Mouse (Mus musculus): ENCODE measurements around the gene Dctn2. TPM values are rescaled to one million over a fixed set of nuclear protein-coding genes. Genes with fewer than 3 reads are reported as not detected.

Dctn2 gene
- total RNA-seq, 2 experiments from 2014 or later = 166 to 167 TPM

GRCm38 (mm10) chr10:127327461-127328145 lies 61.4 kb downstream of the Dctn2 start:
- DNase-seq = no peak

GRCm38 (mm10) chr10:127330212-127330611 lies 64.0 kb downstream of the Dctn2 start:
- intact Hi-C loops (cut with DNase I) = no loop called here
- no peak for DNase-seq

More at GRCm38 (mm10) chr10:127327461-127328145, 61.4 kb downstream of the Dctn2 start:
- intact Hi-C loops (cut with DNase I) = no loop called here

Other genes with a start within 250 kb of the Dctn2 start
- 10 to 100 TPM; 53.1 to 66.2 TPM for gene Tsfm, start 235.5 kb upstream of the Dctn2 start, total RNA-seq (2021)
- gene Mettl1, start 225.0 kb upstream of the Dctn2 start, total RNA-seq (2021) = 1 to 10 TPM; 7.6 to 8.6 TPM
- under 1 TPM; 0.12 to 0.17 TPM for gene Eef1akmt3, start 224.9 kb upstream of the Dctn2 start, total RNA-seq (2021)
- gene Cyp27b1, start 218.1 kb upstream of the Dctn2 start, total RNA-seq (2021) = under 1 TPM; 0.22 to 0.29 TPM
- gene March9, start 206.2 kb upstream of the Dctn2 start, total RNA-seq (2021) = 1 to 10 TPM; 1.7 to 2.9 TPM
- 100 to 1,000 TPM; 154 to 196 TPM for gene Cdk4, start 202.8 kb upstream of the Dctn2 start, total RNA-seq (2021)
- 10 to 100 TPM; 50.0 to 53.8 TPM for gene Tspan31, start 196.1 kb upstream of the Dctn2 start, total RNA-seq (2021)
- gene Agap2, start 191.1 kb upstream of the Dctn2 start, total RNA-seq (2021) = 1 to 10 TPM; 5.5 to 8.3 TPM
- gene Os9, start 145.2 kb upstream of the Dctn2 start, total RNA-seq (2021) = 10 to 100 TPM; 36.7 to 37.8 TPM
- gene B4galnt1, start 101.1 kb upstream of the Dctn2 start, total RNA-seq (2021) = 1 to 10 TPM; 3.6 to 3.8 TPM
- 10 to 100 TPM; 40.8 to 48.0 TPM for gene Slc26a10, start 85.7 kb upstream of the Dctn2 start, total RNA-seq (2021)
- gene Arhgef25, start 76.3 kb upstream of the Dctn2 start, total RNA-seq (2021) = 10 to 100 TPM; 20.8 to 21.0 TPM
- gene Dtx3, start 70.6 kb upstream of the Dctn2 start, total RNA-seq (2021) = 10 to 100 TPM; 48.4 to 52.2 TPM
- 10 to 100 TPM; 26.4 to 28.7 TPM for gene Pip4k2c, start 54.8 kb upstream of the Dctn2 start, total RNA-seq (2021)
- under 1 TPM; 0.42 to 0.89 TPM for gene Kif5a, start 3.0 kb upstream of the Dctn2 start, total RNA-seq (2021)
- 10 to 100 TPM; 34.2 to 35.5 TPM for gene Mbd6, start 22.6 kb downstream of the Dctn2 start, total RNA-seq (2021)
- gene Mars, start 45.4 kb downstream of the Dctn2 start, total RNA-seq (2021) = 10 to 100 TPM; 42.0 to 43.9 TPM
- 1 to 10 TPM; 3.3 to 4.1 TPM for gene Arhgap9, start 55.6 kb downstream of the Dctn2 start, total RNA-seq (2021)
- gene Gli1, start 75.6 kb downstream of the Dctn2 start, total RNA-seq (2021) = 1 to 10 TPM; 2.1 to 2.5 TPM
- not detected for gene Inhbe, start 88.0 kb downstream of the Dctn2 start, total RNA-seq (2021)
- gene Inhbc, start 104.1 kb downstream of the Dctn2 start, total RNA-seq (2021) = not detected
- gene R3hdm2, start 114.0 kb downstream of the Dctn2 start, total RNA-seq (2021) = 100 to 1,000 TPM; 112 to 120 TPM
- 1 to 10 TPM; 1.1 to 1.7 TPM for gene Stac3, start 235.3 kb downstream of the Dctn2 start, total RNA-seq (2021)
- gene Ndufa4l2, start 248.6 kb downstream of the Dctn2 start, total RNA-seq (2021) = 10 to 100 TPM; 44.5 to 54.0 TPM